Mouse (Mus musculus) stomach, embryonic 15.5 days (tissue): ENCODE data around the gene Defb19. TPM values are rescaled to one million over a fixed set of nuclear protein-coding genes. Genes with fewer than 3 reads are reported as not detected.

ENCODE experiments used
- ATAC-seq: fragments of 200-750 bp; cut with Nextera tagmentation; 2 replicates; pipeline ENCODE4 v1.8.0; 2017; ENCODE audit warnings: low read depth, moderate number of reproducible peaks, moderate TSS enrichment; ENCODE audit not compliant: insufficient read depth, low FRiP score
- H3K27ac ChIP-seq: fragments of 300-500 bp; sonication (generic); 2 replicates; pipeline ENCODE4 v1.5.1; 2015; ENCODE audit warnings: mild to moderate bottlenecking, inconsistent platforms
- H3K27me3 ChIP-seq: fragments of 300-500 bp; sonication (generic); replicated peaks from 2 replicates; pipeline ENCODE4 v1.6.1; 2015; ENCODE audit warnings: inconsistent platforms
- H3K36me3 ChIP-seq: fragments of 300-500 bp; sonication (generic); 2 replicates; pipeline ENCODE4 v1.6.1; 2015; ENCODE audit warnings: inconsistent platforms
- H3K4me1 ChIP-seq: fragments of 300-500 bp; sonication (generic); 2 replicates; pipeline ENCODE4 v1.6.1; 2015; ENCODE audit warnings: inconsistent platforms
- H3K4me2 ChIP-seq: fragments of 300-500 bp; sonication (generic); 2 replicates; pipeline ENCODE4 v1.6.1; 2015; ENCODE audit warnings: mild to moderate bottlenecking, inconsistent platforms
- H3K4me3 ChIP-seq: fragments of 300-500 bp; sonication (generic); replicated peaks from 2 replicates; pipeline ENCODE4 v1.5.1; 2015; ENCODE audit warnings: inconsistent platforms
- H3K9ac ChIP-seq: fragments of 300-500 bp; sonication (generic); 2 replicates; pipeline ENCODE4 v1.6.1; 2015; ENCODE audit warnings: inconsistent platforms
- H3K9me3 ChIP-seq: fragments of 300-500 bp; sonication (generic); 2 replicates; pipeline ENCODE4 v1.6.1; 2016; ENCODE audit warnings: inconsistent platforms
- WGBS: fragments of 180-500 bp; shearing (Covaris S2); methylation state at CpG from one replicate; pipeline ENCODE4 v1.1.7; 2015; 5-methylcytosine and 5-hydroxymethylcytosine counted together
- polyA plus RNA-seq: library from polyadenylated mRNA; unstranded; fragments of >200 nt; fragmentation: Nextera tagmentation; extraction: Ambion mirVana; gene quantifications from 2 replicates; pipeline ENCODE4 v1.2.1, GENCODE M21; 2015

Defb19 gene
- polyA plus RNA-seq, 1 experiment from 2014 or later: not detected

DNA sequence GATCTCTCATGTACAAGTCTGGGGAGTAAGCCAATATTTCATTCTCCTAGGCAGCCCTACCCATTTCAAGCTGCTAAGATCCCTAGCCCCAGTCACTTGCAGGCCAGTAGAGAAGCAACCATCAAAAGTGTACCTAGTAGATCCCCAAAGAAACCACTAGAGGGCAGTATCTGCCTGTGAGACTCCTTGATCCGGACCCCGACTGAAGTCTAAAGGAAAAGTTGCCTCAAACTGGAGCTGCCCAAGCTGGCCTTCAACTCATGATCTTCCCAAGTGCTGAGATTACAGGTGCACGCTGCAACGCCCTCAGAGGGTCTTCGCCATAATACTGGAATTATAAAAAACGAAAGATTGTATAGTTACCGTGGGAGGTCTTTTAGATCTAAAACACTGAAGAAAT, 35.5 kb upstream of the Defb19 start:
- 9% methylated on average over 7 of the region's 7 CpGs for WGBS
- no peaks in the 10 kb centered on the region for H3K4me1 ChIP-seq
- no peaks in the 10 kb centered on the region for H3K9me3 ChIP-seq
- ATAC-seq: peak; percentile 39; the same call in 1 of the 2 replicates
- no peak overlapping the region for H3K27ac ChIP-seq
- no peak overlapping the region for H3K4me2 ChIP-seq
- no peak overlapping the region for H3K9ac ChIP-seq
- no peaks in the 10 kb centered on the region for H3K27me3 ChIP-seq
- no peak overlapping the region for H3K4me3 ChIP-seq
- H3K36me3 ChIP-seq: no peaks in the 10 kb centered on the region

DNA sequence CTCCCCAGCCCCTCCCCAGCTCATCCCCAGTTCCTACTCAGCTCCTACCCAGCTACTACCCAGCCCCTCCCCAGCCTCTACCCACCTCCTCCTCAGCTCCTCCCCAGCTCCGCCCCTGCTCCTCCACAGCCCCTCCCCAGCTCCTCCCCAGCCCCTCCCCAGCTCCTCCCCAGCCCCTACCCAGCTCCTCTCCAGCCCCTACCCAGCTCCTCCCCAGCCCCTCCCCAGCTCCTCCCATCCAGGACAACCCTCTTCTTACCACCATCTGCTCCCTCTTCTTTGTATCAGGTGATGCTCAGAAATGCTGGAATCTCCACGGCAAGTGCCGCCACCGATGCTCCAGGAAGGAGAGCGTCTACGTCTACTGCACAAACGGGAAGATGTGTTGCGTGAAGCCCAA, 32.1 kb upstream of the Defb19 start:
- ATAC-seq: no peak
- H3K4me2 ChIP-seq: no peak overlapping the region
- 29% methylated on average over 8 of the region's 8 CpGs for WGBS
- no peak overlapping the region for H3K4me3 ChIP-seq
- H3K27ac ChIP-seq: no peak overlapping the region
- no peaks in the 10 kb centered on the region for H3K36me3 ChIP-seq
- no peaks in the 10 kb centered on the region for H3K4me1 ChIP-seq
- H3K9me3 ChIP-seq: no peaks in the 10 kb centered on the region
- H3K27me3 ChIP-seq: no peaks in the 10 kb centered on the region
- H3K9ac ChIP-seq: no peak overlapping the region

DNA sequence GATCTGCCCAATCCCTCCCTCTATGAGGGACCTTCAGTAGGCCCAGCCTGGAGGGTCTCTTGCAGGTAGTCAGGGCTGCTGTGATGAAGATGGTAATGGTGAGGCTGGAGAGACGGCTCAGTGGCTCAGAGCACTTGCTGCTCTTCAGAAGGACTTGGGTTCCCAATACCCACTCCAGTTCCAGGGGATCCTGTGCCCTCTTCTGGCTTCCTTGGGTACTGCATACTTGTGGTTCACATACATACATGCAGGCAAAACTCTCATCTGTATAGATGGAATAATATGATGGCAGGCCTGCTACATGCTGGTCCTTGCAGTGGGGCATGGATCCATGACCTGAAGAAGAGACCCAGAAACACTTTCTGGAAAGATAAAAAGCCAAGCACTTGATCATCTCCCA, 28.6 kb upstream of the Defb19 start:
- no peak overlapping the region for H3K9ac ChIP-seq
- no peak for ATAC-seq
- WGBS: 91% methylated on average over 1 of the region's 1 CpGs
- no peak overlapping the region for H3K4me2 ChIP-seq
- H3K4me1 ChIP-seq: no peaks in the 10 kb centered on the region
- H3K9me3 ChIP-seq: no peaks in the 10 kb centered on the region
- H3K27me3 ChIP-seq: no peaks in the 10 kb centered on the region
- no peak overlapping the region for H3K4me3 ChIP-seq
- no peaks in the 10 kb centered on the region for H3K36me3 ChIP-seq
- no peak overlapping the region for H3K27ac ChIP-seq

DNA sequence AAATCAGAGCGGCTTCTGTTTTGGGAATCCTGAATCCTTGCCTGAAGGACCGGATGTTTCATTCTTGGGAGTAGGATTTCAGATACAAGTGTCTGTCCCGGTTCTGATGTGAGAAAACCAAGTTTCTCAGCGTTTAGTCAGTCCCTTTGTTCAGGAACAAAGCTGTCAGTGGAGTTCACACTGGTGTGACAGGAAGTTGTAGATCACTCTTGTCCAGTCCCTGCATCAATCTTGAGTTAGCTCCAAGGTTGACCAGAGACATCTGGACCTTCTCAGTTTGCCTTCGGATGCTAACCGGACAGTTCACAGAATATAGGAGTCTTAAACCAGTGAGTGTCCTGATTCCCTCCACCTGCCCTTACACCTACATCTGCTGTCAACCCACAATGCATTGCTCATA, 27.6 kb upstream of the Defb19 start:
- no peak overlapping the region for H3K27ac ChIP-seq
- no peaks in the 10 kb centered on the region for H3K27me3 ChIP-seq
- H3K4me1 ChIP-seq: no peaks in the 10 kb centered on the region
- H3K9me3 ChIP-seq: no peaks in the 10 kb centered on the region
- H3K36me3 ChIP-seq: no peaks in the 10 kb centered on the region
- ATAC-seq: no peak
- H3K4me3 ChIP-seq: no peak overlapping the region
- no peak overlapping the region for H3K9ac ChIP-seq
- no peak overlapping the region for H3K4me2 ChIP-seq
- 31% methylated on average over 6 of the region's 6 CpGs for WGBS

DNA sequence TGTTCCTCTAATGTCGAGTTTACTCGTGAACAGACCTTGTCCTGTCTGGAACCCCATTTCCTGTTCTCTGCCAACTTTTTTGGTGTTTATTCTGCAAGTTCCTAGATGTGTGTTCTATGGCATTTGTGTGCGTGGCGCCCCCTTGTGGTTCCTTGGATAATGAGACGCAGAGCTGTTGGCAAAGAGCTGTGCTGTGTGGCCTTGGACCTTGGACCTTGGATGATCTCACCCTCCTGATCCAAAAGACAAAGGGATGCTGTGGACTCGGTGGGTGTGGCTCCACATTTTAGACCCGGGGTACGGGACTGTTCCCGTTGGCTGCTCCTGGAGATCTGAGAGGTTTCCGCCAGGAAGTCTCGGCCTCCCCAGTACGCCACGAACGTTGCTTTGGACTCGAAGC, 23.9 kb upstream of the Defb19 start, which contains the start of gene Defb36:
TSS of gene Defb36 (plus strand) at position 271 of the 400 bp plus-strand sequence.
- H3K36me3 ChIP-seq: no peaks in the 10 kb centered on the region
- no peak within 1 kb of the TSS for H3K27ac ChIP-seq
- 82% methylated on average over 15 of the region's 15 CpGs for WGBS
- H3K9me3 ChIP-seq: no peaks in the 10 kb centered on the region
- ATAC-seq: no peak
- no peak within 1 kb of the TSS for H3K9ac ChIP-seq
- no peaks in the 10 kb centered on the region for H3K4me1 ChIP-seq
- H3K27me3 ChIP-seq: no peaks in the 10 kb centered on the region
- H3K4me2 ChIP-seq: no peak within 1 kb of the TSS
- no peak within 1 kb of the TSS for H3K4me3 ChIP-seq

DNA sequence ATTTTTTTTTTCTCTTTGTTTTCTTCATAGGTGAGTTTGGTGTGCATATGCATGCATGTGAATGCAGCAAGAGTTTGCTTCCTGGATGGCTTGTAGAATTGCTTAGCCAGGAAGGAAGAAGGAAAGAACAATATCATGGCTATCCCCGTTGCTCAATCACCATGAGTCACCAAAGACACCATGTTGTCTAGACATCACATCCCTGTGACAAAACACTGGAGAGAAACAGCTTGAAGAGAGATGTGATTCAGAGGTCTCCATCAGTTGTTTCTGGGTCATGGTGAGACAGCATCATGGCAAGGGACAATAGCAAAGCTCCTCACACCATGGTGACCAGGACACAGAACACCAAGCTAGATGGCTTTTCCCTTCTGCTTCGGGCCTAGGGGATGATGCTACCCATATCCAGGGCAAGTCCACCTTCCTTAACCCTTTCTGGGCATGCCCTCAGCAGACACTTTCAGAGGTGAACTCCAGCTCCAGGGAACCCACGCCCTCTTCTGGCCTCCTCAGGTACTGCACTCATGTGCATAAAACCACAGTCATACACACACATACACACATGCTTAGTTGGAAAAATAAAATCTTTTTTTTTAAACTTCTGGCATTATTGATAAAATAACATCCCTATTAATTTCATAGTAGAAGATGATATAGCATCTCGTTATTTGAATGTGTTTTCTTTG, 21.3 kb upstream of the Defb19 start:
- WGBS: 71% methylated on average over 4 of the region's 4 CpGs

DNA sequence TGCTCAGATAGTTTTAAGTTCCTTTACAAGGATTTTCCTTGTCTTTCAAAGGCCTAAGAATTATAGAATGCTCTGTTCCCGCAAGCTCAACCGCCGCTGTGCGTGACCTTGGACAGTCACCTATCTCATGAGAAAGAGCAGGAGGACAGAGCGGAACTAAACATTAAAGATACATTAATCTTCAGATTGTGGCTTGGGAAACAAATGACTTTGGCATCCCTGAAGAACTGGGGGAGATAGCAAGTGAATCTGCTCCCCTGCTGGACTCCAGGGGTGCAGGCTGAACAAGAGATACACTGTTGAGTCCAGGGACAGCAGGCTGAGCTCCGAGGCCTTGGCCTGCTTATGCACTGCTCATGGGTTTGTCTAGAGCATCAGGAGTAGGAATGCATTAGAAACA, 20.0 kb upstream of the Defb19 start:
- ATAC-seq: no peak
- Histone ChIP-seq H3K9me3 (no peaks in the 10 kb centered on the region), H3K4me2 (no peak overlapping the region), H3K27ac (no peak overlapping the region), H3K4me3 (no peak overlapping the region), H3K4me1 (no peaks in the 10 kb centered on the region), H3K27me3 (no peaks in the 10 kb centered on the region), H3K9ac (no peak overlapping the region), H3K36me3 (no peaks in the 10 kb centered on the region)
- 60% methylated on average over 6 of the region's 6 CpGs for WGBS

More for the DNA sequence above, 21.3 kb upstream of the Defb19 start:
- no peak overlapping the region for H3K27ac ChIP-seq
- no peak for ATAC-seq
- H3K9me3 ChIP-seq: no peaks in the 10 kb centered on the region
- H3K36me3 ChIP-seq: no peaks in the 10 kb centered on the region
- no peaks in the 10 kb centered on the region for H3K27me3 ChIP-seq
- no peak overlapping the region for H3K4me2 ChIP-seq
- no peak overlapping the region for H3K4me3 ChIP-seq
- no peaks in the 10 kb centered on the region for H3K4me1 ChIP-seq
- no peak overlapping the region for H3K9ac ChIP-seq

DNA sequence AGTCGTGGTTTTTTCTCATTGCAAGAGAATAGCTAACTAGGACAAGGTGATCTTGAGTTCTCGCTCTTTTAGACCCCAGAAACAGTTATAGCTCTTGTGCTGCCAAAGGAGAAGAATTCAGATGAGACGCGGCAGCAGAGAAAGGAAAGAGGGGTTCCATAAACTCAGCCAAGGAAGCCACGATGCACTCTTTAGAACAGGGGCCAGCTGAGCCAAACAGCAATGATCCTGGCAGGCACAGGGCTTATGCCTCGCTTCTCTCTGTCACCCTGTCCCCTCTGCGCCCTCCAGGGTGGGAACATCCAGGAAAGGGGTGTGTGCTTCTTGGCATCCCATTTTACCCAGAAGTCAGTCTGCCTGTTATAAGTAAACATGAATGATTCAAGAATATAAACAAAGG, 19.2 kb upstream of the Defb19 start, which contains the start of gene Defb45:
TSS of gene Defb45 (minus strand) at position 101 of the 400 bp plus-strand sequence.
- no peaks in the 10 kb centered on the region for H3K36me3 ChIP-seq
- no peaks in the 10 kb centered on the region for H3K27me3 ChIP-seq
- no peak within 1 kb of the TSS for H3K4me3 ChIP-seq
- H3K27ac ChIP-seq: no peak within 1 kb of the TSS
- H3K9ac ChIP-seq: no peak within 1 kb of the TSS
- ATAC-seq: no peak
- H3K4me1 ChIP-seq: no peaks in the 10 kb centered on the region
- WGBS: 59% methylated on average over 7 of the region's 7 CpGs
- H3K4me2 ChIP-seq: no peak within 1 kb of the TSS
- no peaks in the 10 kb centered on the region for H3K9me3 ChIP-seq

DNA sequence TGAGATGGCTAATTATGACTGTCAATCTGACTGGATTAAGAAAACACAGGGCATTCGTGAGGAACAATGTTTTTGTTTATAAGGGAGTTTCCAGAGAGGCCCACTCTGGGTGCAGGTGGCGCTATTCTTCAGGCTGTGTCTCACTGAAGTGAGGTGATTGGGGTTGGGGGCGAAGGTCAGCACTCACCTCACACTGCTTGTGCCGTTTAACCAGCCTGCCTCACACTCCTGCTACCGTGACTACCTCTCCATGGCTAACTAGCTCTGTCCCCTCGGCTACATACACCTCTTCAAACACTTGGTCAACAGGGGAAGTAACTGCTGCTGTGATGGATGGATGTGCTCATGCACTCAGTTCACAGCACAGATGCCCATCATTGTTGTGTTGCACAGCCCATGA, 8.9 kb upstream of the Defb19 start:
- Histone ChIP-seq H3K36me3 (no peaks in the 10 kb centered on the region), H3K9me3 (no peaks in the 10 kb centered on the region), H3K4me2 (no peak overlapping the region), H3K4me3 (no peak overlapping the region), H3K27me3 (no peaks in the 10 kb centered on the region), H3K27ac (no peak overlapping the region), H3K9ac (no peak overlapping the region), H3K4me1 (no peaks in the 10 kb centered on the region)
- no peak for ATAC-seq
- 35% methylated on average over 6 of the region's 6 CpGs for WGBS

DNA sequence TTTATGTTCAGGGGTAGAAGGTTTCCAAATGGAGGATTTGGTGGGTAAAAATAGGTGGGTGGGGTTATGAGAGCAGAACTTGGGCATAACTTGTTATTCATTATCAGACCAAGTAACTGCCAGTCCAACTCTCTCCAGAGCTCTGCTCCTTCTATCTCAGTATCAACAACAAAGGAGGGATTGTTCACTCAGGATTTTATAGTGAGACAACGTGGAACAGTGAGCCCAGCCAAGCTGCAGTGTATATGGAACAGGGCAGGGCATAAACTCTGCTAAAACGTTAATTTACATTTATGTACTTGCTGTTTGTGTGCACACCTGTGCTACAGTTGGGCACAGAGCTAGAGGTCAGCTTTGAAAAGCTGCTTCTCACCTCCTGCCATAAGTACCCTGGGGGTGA, 8.3 kb upstream of the Defb19 start:
- no peaks in the 10 kb centered on the region for H3K4me1 ChIP-seq
- H3K9me3 ChIP-seq: no peaks in the 10 kb centered on the region
- no peak overlapping the region for H3K4me2 ChIP-seq
- H3K9ac ChIP-seq: no peak overlapping the region
- no peak overlapping the region for H3K4me3 ChIP-seq
- no peaks in the 10 kb centered on the region for H3K36me3 ChIP-seq
- H3K27me3 ChIP-seq: no peaks in the 10 kb centered on the region
- ATAC-seq: no peak
- 27% methylated on average over 2 of the region's 2 CpGs for WGBS
- no peak overlapping the region for H3K27ac ChIP-seq

DNA sequence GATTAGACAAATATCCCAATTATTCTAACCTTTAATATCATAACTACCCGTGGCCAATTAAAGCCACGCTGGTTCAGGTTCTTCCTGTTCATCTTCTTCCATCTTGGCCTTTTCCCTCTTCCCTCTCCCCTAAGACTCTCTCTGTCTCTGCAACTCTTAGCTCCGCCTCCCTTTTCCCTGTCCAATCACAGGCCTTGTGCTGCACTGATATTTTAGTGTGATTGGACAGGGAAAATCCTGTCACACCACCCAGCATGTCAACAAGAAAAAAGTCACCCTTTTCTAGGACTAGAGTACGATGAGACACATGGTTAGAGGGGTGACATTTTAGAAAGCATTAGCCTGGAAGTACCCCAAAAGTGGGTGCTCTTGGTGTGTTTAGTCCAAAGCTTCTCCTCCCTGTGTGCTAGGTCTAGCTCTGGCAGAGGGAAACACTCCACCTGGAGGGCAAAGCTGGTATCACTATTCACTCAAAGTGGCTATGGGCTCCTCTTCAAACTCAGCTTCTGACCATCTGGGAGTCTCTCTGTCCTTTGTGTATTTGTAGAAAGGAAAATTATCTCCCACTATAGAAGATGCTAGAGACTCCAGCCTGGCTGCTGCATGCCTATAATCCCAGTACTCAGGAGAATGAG, 6.9 kb upstream of the Defb19 start:
- H3K4me3 ChIP-seq: no peak overlapping the region
- H3K4me1 ChIP-seq: no peaks in the 10 kb centered on the region
- H3K4me2 ChIP-seq: no peak overlapping the region
- 72% methylated on average over 4 of the region's 4 CpGs for WGBS
- no peaks in the 10 kb centered on the region for H3K9me3 ChIP-seq
- H3K36me3 ChIP-seq: no peaks in the 10 kb centered on the region
- H3K27ac ChIP-seq: no peak overlapping the region
- H3K27me3 ChIP-seq: no peaks in the 10 kb centered on the region
- no peak for ATAC-seq
- H3K9ac ChIP-seq: no peak overlapping the region

DNA sequence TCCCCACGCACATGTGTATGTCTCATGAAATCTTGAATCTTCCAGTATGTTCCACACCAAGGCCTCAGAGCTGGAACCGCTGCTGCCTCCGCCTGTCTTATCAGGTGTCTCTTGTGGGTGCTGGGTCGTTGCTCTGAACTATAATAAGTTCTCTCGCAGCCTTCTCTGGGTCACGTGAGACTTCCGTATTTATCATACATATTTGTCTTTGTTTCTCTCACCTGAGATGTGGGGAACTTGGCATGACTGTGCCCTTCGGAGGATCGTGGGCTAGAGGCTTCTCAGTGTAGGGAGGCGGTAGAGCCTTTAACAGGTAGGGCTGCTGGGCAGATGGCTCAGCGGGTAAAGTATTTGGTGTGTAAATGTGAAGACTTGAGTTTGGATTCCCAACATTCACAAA, 500 bp upstream of the Defb19 start:
- ATAC-seq: no peak
- 76% methylated on average over 11 of the region's 11 CpGs for WGBS
- no peaks in the 10 kb centered on the region for H3K27me3 ChIP-seq

More for the DNA sequence above, 500 bp upstream of the Defb19 start:
- no peak overlapping the region for H3K9ac ChIP-seq
- H3K4me3 ChIP-seq: no peak overlapping the region
- no peak overlapping the region for H3K27ac ChIP-seq
- no peaks in the 10 kb centered on the region for H3K4me1 ChIP-seq
- H3K4me2 ChIP-seq: no peak overlapping the region
- H3K9me3 ChIP-seq: no peaks in the 10 kb centered on the region
- H3K36me3 ChIP-seq: no peaks in the 10 kb centered on the region
